Mouse (Mus musculus) neutrophil, adult 5-6 weeks (primary cell): Measurements from ENCODE around the gene Olfr456. TPM values are rescaled to one million over a fixed set of nuclear protein-coding genes. Genes with fewer than 3 reads are reported as not detected.
"Not testable (repeated sequence)": the region's sequence is repeated elsewhere in the genome, so short reads cannot be mapped to it uniquely, and the experiment has no call there.

Source experiments
- ATAC-seq: fragments of 151-379, 151-347 bp; 2 replicates; pipeline ENCODE4 v1.8.0; 2017; ENCODE audit warnings: mild to moderate bottlenecking, moderate TSS enrichment; ENCODE audit not compliant: insufficient number of reproducible peaks, poor library complexity, low FRiP score, severe bottlenecking; ENCODE audit errors: extremely low read depth
- total RNA-seq: library from RNA; stranded (forward); fragments of 200-1000 nt; gene quantifications from 2 replicates; pipeline ENCODE4 v1.2.3, GENCODE M21; 2017

The Olfr456 gene
- total RNA-seq = not detected in 2 replicates

- ATAC-seq = no peak
These were observed at the start of gene Olfr456 for GRCm38 (mm10) chr6:42487114-42487513. Gene Olfr456, minus strand, starts transcription at chr6:42487214.

GRCm38 (mm10) chr6:42513461-42513860, 26.4 kb upstream of the Olfr456 start:
- ATAC-seq = no peak

DNA sequence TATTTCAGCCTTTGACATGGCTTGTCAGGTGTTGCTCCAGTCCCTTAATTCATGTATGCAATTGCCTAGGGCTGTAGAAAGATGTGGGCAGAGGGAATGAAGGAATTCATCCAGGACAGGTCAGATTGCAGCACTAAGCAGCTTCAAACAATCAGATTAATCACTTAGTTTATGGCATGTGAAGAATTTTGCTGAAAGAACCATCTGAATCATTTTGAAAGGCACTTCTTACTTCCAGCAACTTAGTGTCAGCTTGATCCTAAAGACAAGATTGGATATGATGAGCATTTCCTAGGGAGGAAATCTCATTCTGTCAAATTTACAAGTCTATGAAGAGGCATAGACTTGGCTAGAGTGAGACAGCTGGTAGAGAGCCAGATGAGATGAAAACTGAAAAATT, 22.3 kb upstream of the Olfr456 start:
- no peak for ATAC-seq

DNA sequence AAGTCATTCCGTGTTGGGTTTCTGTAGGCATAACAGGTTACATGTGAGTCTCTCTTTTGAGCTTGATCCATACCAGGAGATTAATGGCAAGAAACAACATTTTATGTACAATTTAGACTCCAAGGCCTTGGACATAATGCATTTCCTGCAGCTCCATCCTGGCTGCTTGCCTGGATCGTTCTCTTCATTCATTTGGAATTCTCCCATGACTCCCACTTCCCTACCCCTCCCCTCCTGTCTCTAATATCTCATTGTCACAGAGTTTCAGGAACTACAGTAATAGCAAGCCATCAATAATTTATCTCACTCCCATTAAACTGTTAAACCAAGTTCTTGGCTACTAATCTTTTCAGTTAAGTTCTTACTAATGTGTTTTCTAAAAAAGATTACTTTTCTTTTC, 16.5 kb upstream of the Olfr456 start:
- no peak for ATAC-seq

DNA sequence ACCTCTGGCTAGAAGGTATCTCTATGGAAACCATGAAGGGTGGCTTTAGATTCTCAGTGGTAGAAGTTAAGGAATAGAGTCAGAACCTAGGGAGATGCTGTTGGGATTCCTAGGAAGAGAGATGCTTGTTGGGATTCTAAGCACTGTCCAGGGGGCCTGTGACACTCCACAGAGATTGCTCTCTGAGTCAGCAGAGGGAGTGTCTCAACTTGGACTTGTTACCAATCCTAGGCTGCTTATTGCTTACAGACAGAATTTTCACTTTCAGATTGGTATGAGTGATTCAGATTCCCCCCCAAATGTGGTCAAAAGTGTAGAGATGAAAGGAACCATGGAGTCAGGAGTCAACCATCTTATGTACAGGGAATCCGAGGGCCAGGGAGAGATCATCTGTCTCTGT, 2.7 kb upstream of the Olfr456 start:
- no peak for ATAC-seq

DNA sequence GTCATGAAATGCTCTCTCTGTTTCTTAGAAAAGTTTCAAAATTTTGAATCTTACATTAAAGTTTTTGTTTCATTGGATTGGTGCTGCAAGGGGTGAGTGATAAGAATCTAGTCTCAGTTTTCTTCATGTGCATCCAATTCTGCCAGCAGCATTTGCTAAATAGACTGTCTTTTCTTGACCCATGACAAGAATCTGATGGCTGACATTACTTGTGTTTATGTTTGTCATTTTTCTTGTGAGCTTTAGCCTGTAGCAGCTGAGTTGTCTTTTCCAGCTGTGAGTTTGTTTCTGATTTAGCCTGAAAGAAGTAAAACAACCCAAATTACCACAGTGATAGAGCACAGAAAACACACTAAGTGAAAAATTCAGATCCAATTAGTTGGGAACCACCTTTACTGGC, 2.4 kb downstream of the Olfr456 start:
- ATAC-seq = no peak

- no peak for ATAC-seq
These were observed 10.8 kb downstream of the Olfr456 start, which contains the start of gene Olfr457 for GRCm38 (mm10) chr6:42476235-42476634. Gene Olfr457, minus strand, starts transcription at chr6:42476335.

DNA sequence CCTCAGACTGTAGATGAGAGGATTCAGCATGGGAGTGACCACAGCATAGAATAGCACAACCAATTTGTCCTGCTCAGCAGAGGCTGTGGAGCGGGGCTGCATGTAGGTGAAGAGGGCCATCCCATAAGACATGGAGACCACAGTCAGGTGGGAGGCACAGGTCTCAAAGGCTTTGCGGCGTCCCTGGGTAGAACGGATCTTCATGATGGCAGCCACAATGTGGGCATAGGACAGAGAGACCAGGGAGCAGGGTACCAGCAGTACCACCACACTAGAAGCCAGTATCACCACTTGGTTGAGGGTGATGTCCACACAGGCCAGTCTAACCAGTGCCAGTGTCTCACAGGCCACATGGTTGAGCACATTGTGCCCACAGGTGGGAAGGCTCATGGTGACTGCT, 15.7 kb downstream of the Olfr456 start:
- ATAC-seq = not testable (repeated sequence)

DNA sequence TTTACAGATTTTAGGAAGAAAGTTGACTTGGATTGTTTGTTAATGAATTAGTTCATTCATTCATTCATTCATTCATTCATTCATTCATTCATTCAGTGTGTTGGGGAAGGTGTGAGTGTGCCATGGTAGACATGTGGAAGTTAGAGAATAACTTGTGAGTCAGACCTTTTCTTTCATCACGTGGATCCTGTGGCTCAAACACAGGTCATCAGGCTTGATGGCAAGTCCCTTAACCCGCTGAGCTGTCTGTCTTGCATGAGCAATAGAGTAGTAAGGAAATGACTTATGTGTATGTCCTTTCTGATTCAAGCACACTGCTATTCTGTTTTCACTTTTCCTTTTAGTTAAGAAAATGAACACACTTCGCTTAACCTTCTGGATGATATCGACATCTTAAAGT, 16.5 kb downstream of the Olfr456 start:
- ATAC-seq = no peak

DNA sequence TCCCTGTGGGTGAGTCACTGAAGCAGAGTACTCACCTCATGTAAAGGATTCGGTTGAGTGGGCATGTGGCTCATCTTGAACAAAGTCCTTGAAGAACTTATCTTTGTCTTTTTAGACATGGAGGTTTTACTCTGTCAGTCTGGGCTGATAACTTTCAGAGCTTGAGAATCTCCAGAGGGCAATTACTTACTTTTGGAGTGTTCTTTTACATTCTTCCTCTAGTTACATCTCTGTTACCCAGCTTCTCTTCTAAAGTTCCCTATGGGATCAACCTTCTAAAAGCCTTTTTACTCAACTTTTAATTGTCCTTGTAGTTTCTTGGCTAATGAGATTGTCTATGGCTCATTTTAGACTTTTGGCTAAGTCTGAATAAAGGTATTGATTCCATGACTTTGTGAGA, 21.9 kb downstream of the Olfr456 start, which contains the start of gene Olfr458:
Gene Olfr458 (minus strand): TSS at position 101 of the 400 bp plus-strand sequence.
- no peak for ATAC-seq

DNA sequence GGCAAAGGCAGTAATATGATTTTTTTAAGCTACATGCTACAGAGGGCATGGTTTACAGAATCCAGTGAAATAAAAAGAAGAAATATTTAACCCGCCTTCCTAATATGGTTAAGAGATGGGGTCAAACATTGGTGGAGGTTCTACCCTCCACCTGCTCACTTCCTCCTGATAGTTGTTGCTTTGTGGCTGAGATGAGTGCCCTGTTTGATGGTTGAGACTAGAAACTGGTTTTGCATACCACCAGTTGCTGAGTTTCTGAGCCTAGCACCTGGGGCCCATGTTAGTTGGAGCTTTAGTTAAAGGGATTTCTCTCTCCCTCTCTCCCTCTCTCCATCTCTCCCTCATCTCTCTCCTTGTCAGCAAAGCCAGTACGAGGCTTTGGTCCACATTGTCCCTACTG, 39.6 kb downstream of the Olfr456 start:
- ATAC-seq = no peak

- ATAC-seq = no peak
These were observed 42.5 kb downstream of the Olfr456 start for GRCm38 (mm10) chr6:42444491-42444890.

DNA sequence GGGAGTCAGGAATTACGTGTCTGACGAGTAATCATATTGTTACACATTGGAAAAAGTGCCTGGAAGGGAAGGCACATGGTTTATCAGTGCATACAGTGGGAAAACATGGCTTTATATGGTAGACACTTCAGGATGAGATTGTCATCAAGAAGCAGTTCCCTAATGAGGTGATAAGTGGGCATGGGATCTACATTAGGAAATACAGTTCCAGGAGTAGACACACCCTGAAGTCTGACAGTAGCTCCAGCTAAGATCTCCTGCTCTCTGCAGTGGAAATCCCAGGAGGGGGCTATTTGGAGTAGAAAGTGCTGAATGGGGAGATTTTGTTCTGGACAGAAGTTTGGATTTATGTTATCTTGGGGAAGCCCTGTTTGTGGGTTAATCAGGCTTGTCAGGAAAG, 45.6 kb downstream of the Olfr456 start:
- no peak for ATAC-seq

Other genes starting within 250 kb of the Olfr456 start
- 3.9 and 4.2 TPM in 2 replicates for gene Gstk1, start 241.3 kb downstream of the Olfr456 start, total RNA-seq
- gene Tmem139, start 225.2 kb downstream of the Olfr456 start, total RNA-seq = not detected in 2 replicates
- 69.6 and 74.8 TPM in 2 replicates for gene Casp2, start 222.2 kb downstream of the Olfr456 start, total RNA-seq
- 0.81 and 1.1 TPM in 2 replicates for gene Clcn1, start 200.5 kb downstream of the Olfr456 start, total RNA-seq
- gene Fam131b, start 162.6 kb downstream of the Olfr456 start, total RNA-seq = 0.12 TPM in 1 of 2 replicates, not detected in the other
- 327 and 356 TPM in 2 replicates for gene Zyx, start 137.6 kb downstream of the Olfr456 start, total RNA-seq
- 1.2 and 2.5 TPM in 2 replicates for gene Epha1, start 113.9 kb downstream of the Olfr456 start, total RNA-seq
- gene Tas2r143, start 87.0 kb downstream of the Olfr456 start, total RNA-seq = 7.2 and 12.5 TPM in 2 replicates
- 7.4 and 12.2 TPM in 2 replicates for gene Tas2r135, start 81.8 kb downstream of the Olfr456 start, total RNA-seq
- gene Tas2r126, start 52.7 kb downstream of the Olfr456 start, total RNA-seq = 2.2 and 2.3 TPM in 2 replicates
- 0.58 TPM in 1 of 2 replicates, not detected in the other for gene Olfr458, start 22.0 kb downstream of the Olfr456 start, total RNA-seq
- 0.23 and 0.37 TPM in 2 replicates for gene Olfr457, start 10.9 kb downstream of the Olfr456 start, total RNA-seq
- not detected in 2 replicates for gene Olfr455, start 60.4 kb upstream of the Olfr456 start, total RNA-seq
- not detected in 2 replicates for gene Tcaf3, start 110.5 kb upstream of the Olfr456 start, total RNA-seq
- gene Tcaf2, start 158.0 kb upstream of the Olfr456 start, total RNA-seq = not detected in 2 replicates
- gene Tcaf1, start 222.9 kb upstream of the Olfr456 start, total RNA-seq = 0.70 TPM in 1 of 2 replicates, not detected in the other